Mouse (Mus musculus) limb, embryonic 14.5 days (tissue): ENCODE measurements around the gene Fhit. TPM values are rescaled to one million over a fixed set of nuclear protein-coding genes. Genes with fewer than 3 reads are reported as not detected.

ENCODE experiments used
- ATAC-seq: fragments of 200-750 bp; cut with Nextera tagmentation; 2 replicates; pipeline ENCODE4 v1.8.0; 2017; ENCODE audit warnings: low read depth, moderate number of reproducible peaks, moderate TSS enrichment; ENCODE audit not compliant: low FRiP score
- DNase-seq: peaks from one replicate; pipeline ENCODE4 v3.0.0-alpha.2; 2015; ENCODE audit warnings: low spot score
- H3K27ac ChIP-seq: fragments of 300-500 bp; sonication (generic); replicated peaks from 2 replicates; pipeline ENCODE4 v1.5.1; 2014; ENCODE audit warnings: low read depth, mild to moderate bottlenecking, low read length, moderate library complexity, mixed read lengths
- H3K27me3 ChIP-seq: fragments of 300-500 bp; sonication (generic); 2 replicates; pipeline ENCODE4 v1.6.1; 2014; ENCODE audit warnings: low read length, mixed read lengths; ENCODE audit not compliant: control insufficient read depth, insufficient read depth
- H3K36me3 ChIP-seq: fragments of 300-500 bp; sonication (generic); 2 replicates; pipeline ENCODE4 v1.6.1; 2014; ENCODE audit warnings: mild to moderate bottlenecking, low read length, moderate library complexity, mixed read lengths; ENCODE audit not compliant: control insufficient read depth, insufficient read depth
- H3K4me1 ChIP-seq: fragments of 300-500 bp; sonication (generic); 2 replicates; pipeline ENCODE4 v1.6.1; 2014; ENCODE audit warnings: antibody characterized with exemption, low read length, mixed read lengths; ENCODE audit not compliant: control insufficient read depth, insufficient read depth
- H3K4me2 ChIP-seq: fragments of 300-500 bp; sonication (generic); replicated peaks from 2 replicates; pipeline ENCODE4 v1.6.1; 2014; ENCODE audit warnings: low read depth, mild to moderate bottlenecking, low read length, moderate library complexity; ENCODE audit not compliant: severe bottlenecking
- H3K4me3 ChIP-seq: fragments of 300-500 bp; sonication (generic); replicated peaks from 2 replicates; pipeline ENCODE4 v1.5.1; 2014; ENCODE audit warnings: low read length
- H3K9ac ChIP-seq: fragments of 300-500 bp; sonication (generic); 2 replicates; pipeline ENCODE4 v1.6.1; 2014; ENCODE audit warnings: mild to moderate bottlenecking, low read depth, low read length, moderate library complexity; ENCODE audit not compliant: severe bottlenecking
- H3K9me3 ChIP-seq: fragments of 300-500 bp; sonication (generic); 2 replicates; pipeline ENCODE4 v1.6.1; 2016; ENCODE audit warnings: low read length; ENCODE audit not compliant: control insufficient read depth
- POLR2A ChIP-seq: fragments of 200-500 bp; IDR thresholded peaks from 2 replicates; pipeline ENCODE4 v1.8.0; 2012; ENCODE audit warnings: inconsistent platforms, mild to moderate bottlenecking, moderate library complexity, borderline replicate concordance; ENCODE audit not compliant: insufficient read depth, insufficient read length; ENCODE audit errors: extremely low read depth
- WGBS: fragments of 180-500 bp; shearing (Covaris S2); extraction: QIAGEN DNeasy Blood & Tissue Kit; methylation state at CpG from one replicate; pipeline ENCODE4 v1.1.7; 2014; 5-methylcytosine and 5-hydroxymethylcytosine counted together
- polyA plus RNA-seq, 2 experiments: library from polyadenylated mRNA; depleted of rRNA in 1 of 2; stranded (reverse) in 1 of 2; unstranded in 1 of 2; fragments of >200 nt; fragmentation: Nextera tagmentation in 1 of 2; extraction: Ambion mirVana in 1 of 2; gene quantifications; 2 replicates each; pipeline versions ENCODE4 v1.2.1 to v1.2.3; 2012 to 2014

Gene Fhit
- polyA plus RNA-seq, 2 experiments = 3.5 to 7.6 TPM

GRCm38 (mm10) chr14:10453001-10453861 lies 708.6 kb downstream of the Fhit start:
- H3K4me3 ChIP-seq = peak overlapping the region; percentile 10; the same call in 1 of the 2 replicates
- H3K4me2 ChIP-seq = peak overlapping the region; percentile 39
- no peaks in the 10 kb centered on the region for H3K27me3 ChIP-seq
- TF ChIP-seq POLR2A = no peak
- peaks cover 9% of the 10 kb centered on the region for H3K4me1 ChIP-seq
- H3K27ac ChIP-seq = no peak overlapping the region
- 11% methylated on average over 14 of the region's 14 CpGs for WGBS
- ATAC-seq (peak; percentile 70), DNase-seq (peak; percentile 22)
- no peaks in the 10 kb centered on the region for H3K36me3 ChIP-seq
- peak overlapping the region; percentile 25; the same call in 1 of the 2 replicates for H3K9ac ChIP-seq
- H3K9me3 ChIP-seq = no peaks in the 10 kb centered on the region

- no peak overlapping the region for H3K4me3 ChIP-seq
- DNase-seq = no peak
Observed at GRCm38 (mm10) chr14:10452234-10452633, 709.6 kb downstream of the Fhit start.

GRCm38 (mm10) chr14:10445360-10445759 lies 716.5 kb downstream of the Fhit start:
- H3K4me3 ChIP-seq = no peak overlapping the region
- H3K4me2 ChIP-seq = no peak overlapping the region
- no peaks in the 10 kb centered on the region for H3K27me3 ChIP-seq
- DNase-seq = no peak
- ATAC-seq = no peak
- H3K27ac ChIP-seq = no peak overlapping the region
- no peak overlapping the region for H3K9ac ChIP-seq
- no peaks in the 10 kb centered on the region for H3K36me3 ChIP-seq
- TF ChIP-seq POLR2A = no peak
- H3K9me3 ChIP-seq = no peaks in the 10 kb centered on the region
- H3K4me1 ChIP-seq = no peaks in the 10 kb centered on the region

More at GRCm38 (mm10) chr14:10452234-10452633, 709.6 kb downstream of the Fhit start:
- no peaks in the 10 kb centered on the region for H3K36me3 ChIP-seq
- no peaks in the 10 kb centered on the region for H3K27me3 ChIP-seq
- 62% methylated on average over 5 of the region's 5 CpGs for WGBS
- H3K4me1 ChIP-seq = peaks cover 9% of the 10 kb centered on the region
- H3K9me3 ChIP-seq = no peaks in the 10 kb centered on the region
- H3K9ac ChIP-seq = no peak overlapping the region
- ATAC-seq = no peak
- H3K4me2 ChIP-seq = no peak overlapping the region
- no peak for TF ChIP-seq POLR2A
- no peak overlapping the region for H3K27ac ChIP-seq

- Histone ChIP-seq H3K36me3 (no peaks in the 10 kb centered on the region), H3K4me3 (no peak overlapping the region), H3K4me2 (no peak overlapping the region), H3K9ac (no peak overlapping the region), H3K27ac (no peak overlapping the region), H3K27me3 (no peaks in the 10 kb centered on the region), H3K9me3 (no peaks in the 10 kb centered on the region), H3K4me1 (no peaks in the 10 kb centered on the region)
- 56% methylated on average over 1 of the region's 1 CpGs for WGBS
- no peak for DNase-seq
- no peak for TF ChIP-seq POLR2A
- no peak for ATAC-seq
Observed at GRCm38 (mm10) chr14:10439007-10439749, 722.7 kb downstream of the Fhit start.

GRCm38 (mm10) chr14:10436193-10436592 lies 725.6 kb downstream of the Fhit start:
- ATAC-seq (no peak), DNase-seq (no peak)
- H3K9me3 ChIP-seq = no peaks in the 10 kb centered on the region
- no peak overlapping the region for H3K27ac ChIP-seq
- no peaks in the 10 kb centered on the region for H3K4me1 ChIP-seq
- H3K4me2 ChIP-seq = no peak overlapping the region
- no peak overlapping the region for H3K4me3 ChIP-seq
- H3K36me3 ChIP-seq = no peaks in the 10 kb centered on the region
- no peak overlapping the region for H3K9ac ChIP-seq
- no peaks in the 10 kb centered on the region for H3K27me3 ChIP-seq
- TF ChIP-seq POLR2A = no peak
- WGBS = 96% methylated on average over 1 of the region's 1 CpGs
